Comparison of ENCODE assay signal across 8 mouse cellular contexts in the genomic region with DNA sequence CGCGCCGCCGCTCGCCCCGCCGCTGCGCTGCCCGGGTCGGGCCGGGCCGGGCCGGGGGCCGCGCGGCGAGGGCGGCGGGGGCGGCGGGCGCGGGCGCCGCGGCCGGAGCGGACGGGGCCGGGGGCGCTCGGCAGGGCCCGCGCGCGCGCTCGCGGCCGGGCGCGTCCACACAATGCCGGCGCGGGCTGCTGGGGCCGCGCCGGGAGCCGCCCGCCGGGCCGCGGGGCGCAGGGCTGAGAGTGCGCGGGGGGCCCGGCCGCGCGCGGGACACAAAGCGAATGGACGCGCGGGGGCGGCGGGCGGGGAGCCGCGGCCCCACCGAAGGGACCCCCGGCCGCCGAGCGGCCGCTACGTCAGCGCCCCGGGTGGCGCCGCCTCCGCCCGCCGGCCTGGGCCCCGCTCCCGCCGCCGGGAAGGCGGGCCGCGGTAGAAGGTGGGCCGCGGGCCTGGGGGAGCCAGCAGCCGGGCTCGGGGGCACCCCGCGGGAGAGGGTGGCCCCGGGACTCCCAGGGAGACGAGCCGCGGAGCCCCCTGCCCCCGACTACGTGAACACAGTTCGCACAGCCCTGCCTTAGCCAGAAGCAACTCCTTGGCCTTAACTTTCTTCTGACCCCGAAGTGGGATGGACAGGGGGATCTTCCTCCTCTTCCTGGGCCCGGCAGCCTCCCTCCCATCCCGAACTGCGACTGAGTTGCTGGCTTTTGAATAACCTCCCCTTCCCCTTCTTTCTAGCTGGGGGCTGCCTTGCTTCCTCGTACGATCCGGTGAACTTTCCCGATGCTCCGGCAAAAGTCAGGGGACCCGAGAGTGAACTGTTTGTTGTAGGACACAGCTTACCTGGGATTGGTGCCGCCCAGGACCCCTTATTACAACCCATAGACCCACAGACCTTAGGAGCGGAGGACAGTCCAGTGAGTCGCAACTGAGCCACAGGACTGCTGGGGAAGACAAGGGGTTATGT. TPM values are rescaled to one million over a fixed set of nuclear protein-coding genes. Genes with fewer than 3 reads are reported as not detected.
DNase-seq lines count a peak whose midpoint lies in the region; ATAC-seq and TF ChIP-seq lines count a peak whose summit lies in the region.

A gene (minus strand): TSS at position 349 of the 961 bp plus-strand sequence.

- H3K4me2 ChIP-seq in hindbrain, embryonic 13.5 days = peak within 1 kb of the TSS; percentile 89
- H3K4me2 ChIP-seq in limb, embryonic 11.5 days (ENCODE audit: low read depth, severe bottlenecking) = peak within 1 kb of the TSS; percentile 77
- peak within 1 kb of the TSS; percentile 87 for H3K4me2 ChIP-seq in midbrain, embryonic 12.5 days (replicated peaks)

- TF ChIP-seq POLR2A in cerebellum, adult 2 months (IDR thresholded peaks at IDR 0.05; ENCODE audit: borderline replicate concordance, insufficient read depth, low read length) = no peak

- H3K27ac ChIP-seq in cerebellum, adult 2 months (ENCODE audit: insufficient read depth, low read length) = peak within 1 kb of the TSS; percentile 74
- peak within 1 kb of the TSS; percentile 96 for H3K27ac ChIP-seq in gastrocnemius, adult 2 months
- peak within 1 kb of the TSS; percentile 86 for H3K27ac ChIP-seq in hindbrain, embryonic 13.5 days
- peak within 1 kb of the TSS; percentile 87 for H3K27ac ChIP-seq in limb, embryonic 11.5 days (replicated peaks; ENCODE audit: low read depth, low read length)
- peak within 1 kb of the TSS; percentile 87 for H3K27ac ChIP-seq in midbrain, embryonic 12.5 days (replicated peaks)

- TF ChIP-seq CTCF in cerebellum, adult 2 months (IDR thresholded peaks at IDR 0.05; ENCODE audit: borderline replicate concordance, insufficient read depth, low read depth, low read length) = no peak
- TF ChIP-seq CTCF in gastrocnemius, adult 2 months (IDR thresholded peaks at IDR 0.05) = no peak

- H3K9ac ChIP-seq in hindbrain, embryonic 13.5 days = peak within 1 kb of the TSS; percentile 98
- H3K9ac ChIP-seq in limb, embryonic 11.5 days (ENCODE audit: low read length) = peak within 1 kb of the TSS; percentile 99
- peak within 1 kb of the TSS; percentile 100 for H3K9ac ChIP-seq in midbrain, embryonic 12.5 days (replicated peaks)

- peak within 1 kb of the TSS; percentile 74 for H3K4me3 ChIP-seq in cerebellum, adult 2 months (replicated peaks; ENCODE audit: insufficient read depth, low read depth, low read length)
- H3K4me3 ChIP-seq in gastrocnemius, adult 2 months = peak within 1 kb of the TSS; percentile 96
- peak within 1 kb of the TSS; percentile 94 for H3K4me3 ChIP-seq in hindbrain, embryonic 13.5 days
- peak within 1 kb of the TSS; percentile 52 for H3K4me3 ChIP-seq in limb, embryonic 11.5 days (ENCODE audit: low read depth, low read length)
- H3K4me3 ChIP-seq in midbrain, embryonic 12.5 days = peak within 1 kb of the TSS; percentile 98

- intact Hi-C loops in gastrocnemius, adult 2 months (cut with DNase I) = loop anchor here (5.0 to 10.0 kb wide), 2 partner anchors 96 to 304 kb away; a partner anchor contains a TSS

- 5% methylated on average over 110 of the region's 117 CpGs for WGBS in cerebellum, adult 2 months
- under 1% methylated on average over 67 of the region's 117 CpGs for WGBS in hindbrain, embryonic 13.5 days
- under 1% methylated on average over 35 of the region's 117 CpGs for WGBS in limb, embryonic 11.5 days
- 1% methylated on average over 53 of the region's 117 CpGs for WGBS in midbrain, embryonic 12.5 days

- peak; percentile 44 for ATAC-seq in hindbrain, embryonic 13.5 days (ENCODE audit: low FRiP score)
- peak; percentile 27 for ATAC-seq in limb, embryonic 11.5 days (ENCODE audit: insufficient number of reproducible peaks, low FRiP score, low TSS enrichment, low read depth)
- peak; percentile 65 for ATAC-seq in midbrain, embryonic 12.5 days (ENCODE audit: low FRiP score, low read depth)

- DNase-seq in left cerebral cortex, adult 18-20 months (ENCODE audit: low spot score in 2 of 2) = peak in 1 of 2 experiments; percentile 29
- DNase-seq in left cerebral cortex, adult 9 months (ENCODE audit: low spot score in 2 of 2) = no peak
- DNase-seq in cerebellum, adult 2 months = peak in 1 of 2 experiments; percentile 69
- peak; percentile 69 for DNase-seq in gastrocnemius, adult 2 months
- peak; percentile 65 for DNase-seq in limb, embryonic 11.5 days (ENCODE audit: low spot score)
- DNase-seq in testis, postnatal 14 days (ENCODE audit: low spot score) = peak; percentile 39

- no peaks in the 10 kb centered on the region for H3K27me3 ChIP-seq in cerebellum, adult 2 months (ENCODE audit: control insufficient read depth, insufficient read depth, low read length)
- H3K27me3 ChIP-seq in hindbrain, embryonic 13.5 days = no peaks in the 10 kb centered on the region
- no peaks in the 10 kb centered on the region for H3K27me3 ChIP-seq in limb, embryonic 11.5 days (ENCODE audit: control insufficient read depth, insufficient read depth, low read length)
- H3K27me3 ChIP-seq in midbrain, embryonic 12.5 days = no peaks in the 10 kb centered on the region

- H3K4me1 ChIP-seq in cerebellum, adult 2 months (ENCODE audit: control insufficient read depth, insufficient read depth, low read length) = peaks cover 33% of the 10 kb centered on the region
- H3K4me1 ChIP-seq in hindbrain, embryonic 13.5 days (replicated peaks) = peaks cover 46% of the 10 kb centered on the region
- peaks cover 19% of the 10 kb centered on the region for H3K4me1 ChIP-seq in limb, embryonic 11.5 days (ENCODE audit: control insufficient read depth, insufficient read depth, low read length)
- peaks cover 36% of the 10 kb centered on the region for H3K4me1 ChIP-seq in midbrain, embryonic 12.5 days

- H3K9me3 ChIP-seq in hindbrain, embryonic 13.5 days = no peaks in the 10 kb centered on the region
- H3K9me3 ChIP-seq in limb, embryonic 11.5 days (ENCODE audit: control insufficient read depth, low read length) = no peaks in the 10 kb centered on the region
- H3K9me3 ChIP-seq in midbrain, embryonic 12.5 days = no peaks in the 10 kb centered on the region

- peaks cover 8% of the 10 kb centered on the region; the same call in 1 of the 2 replicates for H3K36me3 ChIP-seq in hindbrain, embryonic 13.5 days
- no peaks in the 10 kb centered on the region for H3K36me3 ChIP-seq in limb, embryonic 11.5 days (ENCODE audit: control insufficient read depth, insufficient read depth, low read length)
- H3K36me3 ChIP-seq in midbrain, embryonic 12.5 days = no peaks in the 10 kb centered on the region; the same call in 1 of the 2 replicates

RNA-seq across cellular contexts. Expression of the gene that starts here (rescaled TPM):
- total RNA-seq in left cerebral cortex, adult 18-20 months (2021) = 10 to 100 TPM; 34.8 to 39.7 TPM
- polyA plus RNA-seq in cerebellum, adult 2 months (2012; rRNA removed) = 25.9 and 29.1 TPM in 2 replicates
- 10 to 100 TPM; 33.8 to 34.7 TPM for total RNA-seq in gastrocnemius, adult 2 months (2021)
- polyA plus RNA-seq in hindbrain, embryonic 13.5 days (2015; fragmentation: Nextera tagmentation; extraction: Ambion mirVana) = 9.4 and 9.6 TPM in 2 replicates
- polyA plus RNA-seq in limb, embryonic 11.5 days (2014; fragmentation: Nextera tagmentation; extraction: Ambion mirVana) = 10.3 and 11.6 TPM in 2 replicates
- 11.3 and 11.4 TPM in 2 replicates for polyA plus RNA-seq in midbrain, embryonic 12.5 days (2016; fragmentation: Nextera tagmentation; extraction: Ambion mirVana)

Comparison
In these comparisons a context has a peak if more than half of its experiments do, and no peak if none do; other contexts are left out.
1. DNase-seq: peak in gastrocnemius, adult 2 months (single experiment), limb, embryonic 11.5 days (single experiment) and testis, postnatal 14 days (single experiment); none in left cerebral cortex, adult 9 months (0 of 2).
2. Peak in every context shown above with its lines, with median percentiles within 50 percentile points of each other: H3K27ac ChIP-seq, H3K4me3 ChIP-seq, ATAC-seq, H3K4me2 ChIP-seq and H3K9ac ChIP-seq.